Mouse (Mus musculus) layer of hippocampus, adult 11-12 months (tissue): ENCODE data around the gene Cbx1.
"Not testable (repeated sequence)": the region's sequence is repeated elsewhere in the genome, so short reads cannot be mapped to it uniquely, and the experiment has no call there.

ENCODE experiments used
- DNase-seq: peaks from one replicate; pipeline ENCODE4 v3.0.0; 2022; ENCODE audit warnings: low spot score

Cbx1 gene

GRCm38 (mm10) chr11:96838341-96838740, 49.4 kb downstream of the Cbx1 start:
- no peak for DNase-seq

GRCm38 (mm10) chr11:96839428-96839827, 50.5 kb downstream of the Cbx1 start:
- DNase-seq, result no peak

- DNase-seq, result no peak
Observed at GRCm38 (mm10) chr11:96839877-96840276, 51.0 kb downstream of the Cbx1 start.

- DNase-seq, result peak; percentile 68
Observed at GRCm38 (mm10) chr11:96840290-96840689, 51.4 kb downstream of the Cbx1 start.

- DNase-seq, result no peak
Observed at GRCm38 (mm10) chr11:96843627-96844026, 54.7 kb downstream of the Cbx1 start.

GRCm38 (mm10) chr11:96847240-96847639, 58.3 kb downstream of the Cbx1 start:
- DNase-seq, result no peak

GRCm38 (mm10) chr11:96848694-96849093, 59.8 kb downstream of the Cbx1 start:
- no peak for DNase-seq

- not testable (repeated sequence) for DNase-seq
Observed at GRCm38 (mm10) chr11:96849145-96849544, 60.2 kb downstream of the Cbx1 start.

GRCm38 (mm10) chr11:96849681-96850467, 60.9 kb downstream of the Cbx1 start, which contains the start of gene Copz2:
Gene Copz2, plus strand, starts transcription at chr11:96849870.
- no peak for DNase-seq

- no peak for DNase-seq
Observed at GRCm38 (mm10) chr11:96857446-96857845, 68.5 kb downstream of the Cbx1 start.
